31 mouse cellular contexts compared by ENCODE assay signal in genomic region chr3:145933845-145934244, GRCm38 (mm10). TPM values are rescaled to one million over a fixed set of nuclear protein-coding genes. Genes with fewer than 3 reads are reported as not detected.
DNase-seq lines count a peak whose midpoint lies in the region; ATAC-seq and TF ChIP-seq lines count a peak whose summit lies in the region.
"Had no signal": no experiment of that assay in that cellular context is flagged by ENCODE, and none has a peak within 500 bp of the region (broad histone marks: within the 10 kb centered on the region; RNA-seq: fewer than 3 reads in every experiment).

No protein-coding gene starts in this region.

- no peak overlapping the region for H3K27ac ChIP-seq in kidney, adult 2 months (ENCODE audit: insufficient read depth, low read depth, low read length)
- no peak overlapping the region for H3K27ac ChIP-seq in lung, postnatal 0 days (ENCODE audit: low read length)
- H3K27ac ChIP-seq: embryonic facial prominence, embryonic 13.5 days; forebrain, embryonic 10.5 days; forebrain, embryonic 15.5 days; gastrocnemius, adult 2 months; heart, embryonic 15.5 days; hindbrain, embryonic 12.5 days; hindbrain, postnatal 0 days; kidney, embryonic 15.5 days; liver, embryonic 14.5 days; midbrain, embryonic 15.5 days; neural tube, embryonic 12.5 days had no signal

- H3K4me1 ChIP-seq in megakaryocyte, embryonic 14.5 days = peaks cover 66% of the 10 kb centered on the region
- peaks cover 4% of the 10 kb centered on the region; the same call in 1 of the 2 replicates for H3K4me1 ChIP-seq in kidney, adult 2 months (ENCODE audit: control insufficient read depth, insufficient read depth, low read length)
- peaks cover 5% of the 10 kb centered on the region; the same call in 1 of the 2 replicates for H3K4me1 ChIP-seq in lung, postnatal 0 days (ENCODE audit: insufficient read depth, low read depth, low read length)

- H3K36me3 ChIP-seq in megakaryocyte, embryonic 14.5 days (replicated peaks; ENCODE audit: low read length) = peaks cover 65% of the 10 kb centered on the region
- peaks cover 21% of the 10 kb centered on the region for H3K36me3 ChIP-seq in splenic B cell, adult 2 months (ENCODE audit: control insufficient read depth, insufficient read depth, low read length, poor library complexity, severe bottlenecking)
- peaks cover 2% of the 10 kb centered on the region; the same call in 1 of the 2 replicates for H3K36me3 ChIP-seq in kidney, adult 2 months (ENCODE audit: control insufficient read depth, insufficient read depth, low read length)
- H3K36me3 ChIP-seq in lung, postnatal 0 days (ENCODE audit: insufficient read depth, low read length) = peaks cover 12% of the 10 kb centered on the region; the same call in 1 of the 2 replicates

- no peak overlapping the region for H3K4me2 ChIP-seq in lung, postnatal 0 days (replicated peaks; ENCODE audit: low read depth, low read length)
- H3K4me2 ChIP-seq: embryonic facial prominence, embryonic 13.5 days; forebrain, embryonic 15.5 days; heart, embryonic 15.5 days; hindbrain, embryonic 12.5 days; kidney, embryonic 15.5 days; midbrain, embryonic 15.5 days; neural tube, embryonic 12.5 days had no signal

- peak; percentile 35 for DNase-seq in thymus, postnatal 0 days (ENCODE audit: low spot score)
- no peak for DNase-seq in thymus, postnatal 14 days
- DNase-seq in splenic B cell, adult 2 months (ENCODE audit: low read depth, low spot score) = peak; percentile 45
- DNase-seq in kidney, adult 9 months = no peak
- DNase-seq in kidney, adult 2 months = no peak
- DNase-seq in lung, postnatal 0 days (ENCODE audit: low spot score) = no peak
- DNase-seq: adrenal gland, postnatal 14 days; cerebellum, adult 11-12 months; cerebellum, adult 9-11 months; gastrocnemius, adult 2 months; gastrocnemius, postnatal 36 days; kidney, postnatal 25 days; layer of hippocampus, postnatal 36 days; liver; lung, adult 2 months; lung, postnatal 14 days; thymus, postnatal 36 days had no signal

- no peaks in the 10 kb centered on the region for H3K9me3 ChIP-seq in megakaryocyte, embryonic 14.5 days
- no peaks in the 10 kb centered on the region for H3K9me3 ChIP-seq in lung, postnatal 0 days (ENCODE audit: low read length)
- H3K9me3 ChIP-seq: embryonic facial prominence, embryonic 13.5 days; forebrain, embryonic 10.5 days; forebrain, embryonic 15.5 days; G1E; heart, embryonic 15.5 days; hindbrain, embryonic 12.5 days; kidney, embryonic 15.5 days; midbrain, embryonic 15.5 days; neural tube, embryonic 12.5 days had no signal

- 66% methylated on average over 9 of the region's 9 CpGs for WGBS in kidney, adult 2 months
- WGBS in lung, postnatal 0 days = 49% methylated on average over 9 of the region's 9 CpGs

- no peak overlapping the region for H3K9ac ChIP-seq in lung, postnatal 0 days (replicated peaks; ENCODE audit: low read depth)
- H3K9ac ChIP-seq: embryonic facial prominence, embryonic 13.5 days; forebrain, embryonic 15.5 days; heart, embryonic 15.5 days; hindbrain, embryonic 12.5 days; kidney, embryonic 15.5 days; liver, embryonic 14.5 days; midbrain, embryonic 15.5 days; neural tube, embryonic 12.5 days had no signal

- no peak for TF ChIP-seq EP300 in lung, postnatal 0 days (IDR thresholded peaks at IDR 0.05)

- peak overlapping the region; percentile 72 for H3K4me3 ChIP-seq in megakaryocyte, embryonic 14.5 days (replicated peaks)
- H3K4me3 ChIP-seq in kidney, adult 2 months (ENCODE audit: insufficient read depth, low read depth, low read length) = no peak overlapping the region
- H3K4me3 ChIP-seq in lung, postnatal 0 days (ENCODE audit: low read depth, low read length) = no peak overlapping the region
- H3K4me3 ChIP-seq: embryonic facial prominence, embryonic 13.5 days; forebrain, embryonic 10.5 days; forebrain, embryonic 15.5 days; gastrocnemius, adult 2 months; heart, embryonic 15.5 days; hindbrain, embryonic 12.5 days; kidney, embryonic 15.5 days; midbrain, embryonic 15.5 days; neural tube, embryonic 12.5 days had no signal

- H3K27me3 ChIP-seq in megakaryocyte, embryonic 14.5 days (replicated peaks) = no peaks in the 10 kb centered on the region
- no peaks in the 10 kb centered on the region for H3K27me3 ChIP-seq in splenic B cell, adult 2 months (ENCODE audit: control insufficient read depth, insufficient read depth, low read length, poor library complexity, severe bottlenecking)
- no peaks in the 10 kb centered on the region for H3K27me3 ChIP-seq in kidney, adult 2 months (replicated peaks; ENCODE audit: control insufficient read depth, insufficient read depth, low read length)
- no peaks in the 10 kb centered on the region for H3K27me3 ChIP-seq in lung, postnatal 0 days (replicated peaks; ENCODE audit: insufficient read depth, low read length)
- H3K27me3 ChIP-seq: embryonic facial prominence, embryonic 13.5 days; forebrain, embryonic 15.5 days; heart, embryonic 15.5 days; hindbrain, embryonic 12.5 days; kidney, embryonic 15.5 days; midbrain, embryonic 15.5 days; neural tube, embryonic 12.5 days had no signal

- TF ChIP-seq POLR2A in kidney, adult 2 months (IDR thresholded peaks at IDR 0.05; ENCODE audit: low read depth, low read length) = no peak

- peak; percentile 64 for ATAC-seq in common myeloid progenitor, adult 5-6 weeks (replicated peaks; ENCODE audit: low read depth, poor library complexity, severe bottlenecking)
- ATAC-seq in lung, postnatal 0 days = no peak
- ATAC-seq: forebrain, embryonic 15.5 days; hindbrain, postnatal 0 days; intestine, embryonic 16.5 days; midbrain, embryonic 15.5 days had no signal

- TF ChIP-seq CTCF in kidney, adult 2 months (conservative IDR thresholded peaks at IDR 0.05; ENCODE audit: insufficient read depth, insufficient read length, low read depth, low read length) = no peak
- TF ChIP-seq CTCF in lung, postnatal 0 days (IDR thresholded peaks at IDR 0.05) = no peak

RNA-seq across cellular contexts. Expression of gene 2410004B18Rik, which starts 4.0 kb away (rescaled TPM):
- polyA plus RNA-seq in thymus, postnatal 0 days (2015; fragmentation: Nextera tagmentation; extraction: Ambion mirVana) = 42.1 and 42.2 TPM in 2 replicates
- total RNA-seq in common myeloid progenitor, adult 5-6 weeks (2017) = 17.0 and 36.4 TPM in 2 replicates
- polyA plus RNA-seq in megakaryocyte, embryonic 14.5 days (2012; ENCODE audit: insufficient read depth, low replicate concordance) = 30.4 and 32.2 TPM in 2 replicates
- polyA plus RNA-seq in kidney, adult 2 months (2012; rRNA removed) = 7.4 and 9.4 TPM in 2 replicates
- 40.2 and 47.6 TPM in 2 replicates for polyA plus RNA-seq in lung, postnatal 0 days (2015; fragmentation: Nextera tagmentation; extraction: Ambion mirVana)

RNA-seq across cellular contexts. Expression of gene Bcl10, which starts 11.2 kb away (rescaled TPM):
- polyA plus RNA-seq in thymus, postnatal 0 days (2015; fragmentation: Nextera tagmentation; extraction: Ambion mirVana) = 82.5 and 88.6 TPM in 2 replicates
- 50.3 and 52.5 TPM in 2 replicates for total RNA-seq in common myeloid progenitor, adult 5-6 weeks (2017)
- polyA plus RNA-seq in megakaryocyte, embryonic 14.5 days (2012; ENCODE audit: insufficient read depth, low replicate concordance) = 13.7 and 17.2 TPM in 2 replicates
- polyA plus RNA-seq in kidney, adult 2 months (2012; rRNA removed) = 9.4 and 13.7 TPM in 2 replicates
- polyA plus RNA-seq in lung, postnatal 0 days (2015; fragmentation: Nextera tagmentation; extraction: Ambion mirVana) = 54.3 and 63.5 TPM in 2 replicates

RNA-seq across cellular contexts. Expression of gene Syde2, which starts 53.8 kb away (rescaled TPM):
- 0.54 and 0.61 TPM in 2 replicates for polyA plus RNA-seq in thymus, postnatal 0 days (2015; fragmentation: Nextera tagmentation; extraction: Ambion mirVana)
- 11.8 and 14.1 TPM in 2 replicates for total RNA-seq in common myeloid progenitor, adult 5-6 weeks (2017)
- polyA plus RNA-seq in megakaryocyte, embryonic 14.5 days (2012; ENCODE audit: insufficient read depth, low replicate concordance) = 0.03 TPM in 1 of 2 replicates, not detected in the other
- 6.1 and 6.3 TPM in 2 replicates for polyA plus RNA-seq in kidney, adult 2 months (2012; rRNA removed)
- polyA plus RNA-seq in lung, postnatal 0 days (2015; fragmentation: Nextera tagmentation; extraction: Ambion mirVana) = 2.6 and 3.1 TPM in 2 replicates

Comparison
In these comparisons a context has a peak if more than half of its experiments do, and no peak if none do; other contexts are left out.
1. DNase-seq: peak in thymus, postnatal 0 days (single experiment) and splenic B cell, adult 2 months (single experiment); none in thymus, postnatal 14 days (single experiment), kidney, adult 9 months (single experiment), kidney, adult 2 months (single experiment) and lung, postnatal 0 days (single experiment).